Mouse (Mus musculus) heart, embryonic 12.5 days (tissue): ENCODE measurements around the gene 2300002M23Rik. TPM values are rescaled to one million over a fixed set of nuclear protein-coding genes. Genes with fewer than 3 reads are reported as not detected.
A peak's percentile ranks its signal among the peaks of the same experiment; 100 is the strongest.

Experiments used
- ATAC-seq: fragments of 200-750 bp; cut with Nextera tagmentation; 2 replicates; pipeline ENCODE4 v1.8.0; 2017; ENCODE audit warnings: moderate TSS enrichment, moderate library complexity; ENCODE audit not compliant: insufficient number of reproducible peaks, low FRiP score
- H3K27ac ChIP-seq: fragments of 300-500 bp; sonication (generic); 2 replicates; pipeline ENCODE4 v1.5.1; 2016; ENCODE audit warnings: mild to moderate bottlenecking, moderate library complexity; ENCODE audit not compliant: poor library complexity, severe bottlenecking
- H3K27me3 ChIP-seq: fragments of 300-500 bp; sonication (generic); replicated peaks from 2 replicates; pipeline ENCODE4 v1.6.1; 2016; ENCODE audit warnings: mild to moderate bottlenecking, moderate library complexity
- H3K36me3 ChIP-seq: fragments of 300-500 bp; sonication (generic); 2 replicates; pipeline ENCODE4 v1.6.1; 2016; ENCODE audit warnings: mild to moderate bottlenecking, moderate library complexity
- H3K4me1 ChIP-seq: fragments of 300-500 bp; sonication (generic); replicated peaks from 2 replicates; pipeline ENCODE4 v1.6.1; 2016; ENCODE audit warnings: mild to moderate bottlenecking
- H3K4me2 ChIP-seq: fragments of 300-500 bp; sonication (generic); 2 replicates; pipeline ENCODE4 v1.6.1; 2016; ENCODE audit warnings: mild to moderate bottlenecking, moderate library complexity
- H3K4me3 ChIP-seq: fragments of 300-500 bp; sonication (generic); 2 replicates; pipeline ENCODE4 v1.5.1; 2016; ENCODE audit warnings: mild to moderate bottlenecking
- H3K9ac ChIP-seq: fragments of 300-500 bp; sonication (generic); 2 replicates; pipeline ENCODE4 v1.6.1; 2016; ENCODE audit warnings: mild to moderate bottlenecking, moderate library complexity
- H3K9me3 ChIP-seq: fragments of 300-500 bp; sonication (generic); replicated peaks from 2 replicates; pipeline ENCODE4 v1.6.1; 2016; ENCODE audit warnings: mild to moderate bottlenecking, moderate library complexity
- WGBS: fragments of 180-500 bp; shearing (Covaris S2); methylation state at CpG from one replicate; pipeline ENCODE4 v1.1.7; 2016; 5-methylcytosine and 5-hydroxymethylcytosine counted together
- polyA plus RNA-seq: library from polyadenylated mRNA; unstranded; fragments of >200 nt; fragmentation: Nextera tagmentation; extraction: Ambion mirVana; gene quantifications from 2 replicates; pipeline ENCODE4 v1.2.1, GENCODE M21; 2016

The 2300002M23Rik gene
- polyA plus RNA-seq = not detected in 2 replicates

GRCm38 (mm10) chr17:35567150-35567549 lies at the start of gene 2300002M23Rik:
Gene 2300002M23Rik (plus strand): TSS chr17:35567450.
- peaks cover 51% of the 10 kb centered on the region for H3K27me3 ChIP-seq
- no peak for ATAC-seq
- no peaks in the 10 kb centered on the region; the same call in 1 of the 2 replicates for H3K9me3 ChIP-seq
- no peaks in the 10 kb centered on the region for H3K36me3 ChIP-seq
- peaks cover 9% of the 10 kb centered on the region for H3K4me1 ChIP-seq
- H3K4me3 ChIP-seq = no peak within 1 kb of the TSS
- no peak within 1 kb of the TSS for H3K27ac ChIP-seq
- H3K9ac ChIP-seq = no peak within 1 kb of the TSS
- H3K4me2 ChIP-seq = 0 out of 2 replicates have a peak within 1 kb of the TSS, but pooled peaks have one; percentile 3
- 46% methylated on average over 3 of the region's 3 CpGs for WGBS

- H3K27ac ChIP-seq = no peak overlapping the region
- peak overlapping the region; percentile 75 for H3K9ac ChIP-seq
- H3K9me3 ChIP-seq = no peaks in the 10 kb centered on the region
- peak overlapping the region; percentile 71 for H3K4me2 ChIP-seq
- no peaks in the 10 kb centered on the region for H3K27me3 ChIP-seq
- no peak for ATAC-seq
- peak overlapping the region; percentile 64 for H3K4me3 ChIP-seq
- WGBS = 9% methylated on average over 12 of the region's 12 CpGs
- peaks cover 27% of the 10 kb centered on the region for H3K4me1 ChIP-seq
- H3K36me3 ChIP-seq = peaks cover 29% of the 10 kb centered on the region
Observed at GRCm38 (mm10) chr17:35517526-35517925, 49.7 kb upstream of the 2300002M23Rik start.

GRCm38 (mm10) chr17:35524354-35524753 lies 42.9 kb upstream of the 2300002M23Rik start:
- no peaks in the 10 kb centered on the region for H3K9me3 ChIP-seq

GRCm38 (mm10) chr17:35526644-35527043 lies 40.6 kb upstream of the 2300002M23Rik start:
- ATAC-seq = no peak
- no peak overlapping the region for H3K4me3 ChIP-seq
- H3K36me3 ChIP-seq = peaks cover 85% of the 10 kb centered on the region
- 76% methylated on average over 8 of the region's 8 CpGs for WGBS
- H3K4me2 ChIP-seq = no peak overlapping the region
- no peak overlapping the region for H3K9ac ChIP-seq
- H3K4me1 ChIP-seq = no peaks in the 10 kb centered on the region
- no peaks in the 10 kb centered on the region for H3K27me3 ChIP-seq
- H3K9me3 ChIP-seq = no peaks in the 10 kb centered on the region
- H3K27ac ChIP-seq = no peak overlapping the region

More at GRCm38 (mm10) chr17:35524354-35524753, 42.9 kb upstream of the 2300002M23Rik start:
- H3K4me1 ChIP-seq = no peaks in the 10 kb centered on the region
- H3K4me3 ChIP-seq = no peak overlapping the region
- H3K4me2 ChIP-seq = no peak overlapping the region
- H3K36me3 ChIP-seq = peaks cover 80% of the 10 kb centered on the region
- no peaks in the 10 kb centered on the region for H3K27me3 ChIP-seq
- H3K9ac ChIP-seq = no peak overlapping the region
- WGBS = 90% methylated on average over 9 of the region's 9 CpGs
- ATAC-seq = no peak
- no peak overlapping the region for H3K27ac ChIP-seq

GRCm38 (mm10) chr17:35532360-35532759 lies 34.9 kb upstream of the 2300002M23Rik start:
- WGBS = 4% methylated on average over 3 of the region's 3 CpGs

GRCm38 (mm10) chr17:35532901-35533300 lies 34.3 kb upstream of the 2300002M23Rik start, which contains the start of gene Psors1c2:
Gene Psors1c2 (plus strand): TSS chr17:35533201.
- no peak within 1 kb of the TSS for H3K4me2 ChIP-seq
- H3K36me3 ChIP-seq = peaks cover 28% of the 10 kb centered on the region
- WGBS = 22% methylated on average over 7 of the region's 7 CpGs
- H3K9ac ChIP-seq = no peak within 1 kb of the TSS; the same call in 1 of the 2 replicates
- H3K4me3 ChIP-seq = no peak within 1 kb of the TSS
- peaks cover 17% of the 10 kb centered on the region; the same call in 1 of the 2 replicates for H3K27me3 ChIP-seq
- H3K4me1 ChIP-seq = 0 out of 2 replicates have a peak, but pooled peaks cover 4% of the 10 kb centered on the region
- no peak within 1 kb of the TSS for H3K27ac ChIP-seq
- no peak for ATAC-seq
- no peaks in the 10 kb centered on the region for H3K9me3 ChIP-seq

More at GRCm38 (mm10) chr17:35532360-35532759, 34.9 kb upstream of the 2300002M23Rik start:
- no peak overlapping the region for H3K4me3 ChIP-seq
- H3K4me2 ChIP-seq = no peak overlapping the region
- ATAC-seq = no peak
- H3K9ac ChIP-seq = no peak overlapping the region; the same call in 1 of the 2 replicates
- H3K9me3 ChIP-seq = no peaks in the 10 kb centered on the region
- no peak overlapping the region for H3K27ac ChIP-seq
- 0 out of 2 replicates have a peak, but pooled peaks cover 4% of the 10 kb centered on the region for H3K4me1 ChIP-seq
- peaks cover 33% of the 10 kb centered on the region for H3K36me3 ChIP-seq
- H3K27me3 ChIP-seq = peaks cover 17% of the 10 kb centered on the region; the same call in 1 of the 2 replicates

- no peak overlapping the region for H3K27ac ChIP-seq
- 0 out of 2 replicates have a peak, but pooled peaks cover 4% of the 10 kb centered on the region for H3K4me1 ChIP-seq
- no peak overlapping the region for H3K9ac ChIP-seq
- H3K36me3 ChIP-seq = peaks cover 15% of the 10 kb centered on the region
- no peak overlapping the region for H3K4me2 ChIP-seq
- ATAC-seq = no peak
- H3K27me3 ChIP-seq = peaks cover 19% of the 10 kb centered on the region; the same call in 1 of the 2 replicates
- H3K9me3 ChIP-seq = no peaks in the 10 kb centered on the region
- 6% methylated on average over 6 of the region's 6 CpGs for WGBS
- H3K4me3 ChIP-seq = no peak overlapping the region
Observed at GRCm38 (mm10) chr17:35534343-35534742, 32.9 kb upstream of the 2300002M23Rik start.

GRCm38 (mm10) chr17:35537421-35537820 lies 29.8 kb upstream of the 2300002M23Rik start:
- no peak overlapping the region for H3K4me3 ChIP-seq
- H3K4me1 ChIP-seq = 0 out of 2 replicates have a peak, but pooled peaks cover 4% of the 10 kb centered on the region
- ATAC-seq = no peak
- H3K36me3 ChIP-seq = no peaks in the 10 kb centered on the region
- H3K9me3 ChIP-seq = no peaks in the 10 kb centered on the region
- WGBS = 82% methylated on average over 4 of the region's 4 CpGs
- no peak overlapping the region for H3K4me2 ChIP-seq
- peaks cover 23% of the 10 kb centered on the region; the same call in 1 of the 2 replicates for H3K27me3 ChIP-seq
- no peak overlapping the region for H3K9ac ChIP-seq
- H3K27ac ChIP-seq = no peak overlapping the region

- Histone ChIP-seq H3K36me3 (no peaks in the 10 kb centered on the region), H3K9ac (no peak overlapping the region), H3K4me2 (no peak overlapping the region), H3K4me1 (peaks cover 8% of the 10 kb centered on the region), H3K9me3 (no peaks in the 10 kb centered on the region), H3K27ac (no peak overlapping the region), H3K27me3 (peaks cover 12% of the 10 kb centered on the region; the same call in 1 of the 2 replicates), H3K4me3 (no peak overlapping the region)
- WGBS = 78% methylated on average over 1 of the region's 1 CpGs
- ATAC-seq = no peak
Observed at GRCm38 (mm10) chr17:35538476-35538875, 28.8 kb upstream of the 2300002M23Rik start.

GRCm38 (mm10) chr17:35539540-35539939 lies 27.7 kb upstream of the 2300002M23Rik start:
- 48% methylated on average over 10 of the region's 10 CpGs for WGBS
- H3K36me3 ChIP-seq = no peaks in the 10 kb centered on the region
- no peak overlapping the region for H3K4me2 ChIP-seq
- no peak overlapping the region for H3K4me3 ChIP-seq
- no peaks in the 10 kb centered on the region for H3K9me3 ChIP-seq
- peaks cover 7% of the 10 kb centered on the region; the same call in 1 of the 2 replicates for H3K27me3 ChIP-seq
- ATAC-seq = no peak
- H3K9ac ChIP-seq = no peak overlapping the region
- H3K27ac ChIP-seq = no peak overlapping the region
- peaks cover 10% of the 10 kb centered on the region for H3K4me1 ChIP-seq

- Histone ChIP-seq H3K4me3 (no peak overlapping the region), H3K9ac (no peak overlapping the region), H3K27me3 (peaks cover 7% of the 10 kb centered on the region; the same call in 1 of the 2 replicates), H3K9me3 (no peaks in the 10 kb centered on the region), H3K27ac (no peak overlapping the region), H3K4me1 (peaks cover 18% of the 10 kb centered on the region), H3K4me2 (peak overlapping the region; percentile 29), H3K36me3 (no peaks in the 10 kb centered on the region)
- WGBS = 69% methylated on average over 15 of the region's 15 CpGs
- no peak for ATAC-seq
Observed at GRCm38 (mm10) chr17:35542761-35543411, 24.4 kb upstream of the 2300002M23Rik start.
